Mouse (Mus musculus): Measurements from ENCODE around the gene Rps6kc1. TPM values are rescaled to one million over a fixed set of nuclear protein-coding genes. Genes with fewer than 3 reads are reported as not detected.

Gene Rps6kc1
- total and polyA plus RNA-seq, 2 experiments: 8.1 to 9.2 TPM

GRCm38 (mm10) chr1:190832965-190833630 lies 78.5 kb downstream of the Rps6kc1 start:
- Histone ChIP-seq H3K36me3 (ENCODE audit: control insufficient read depth, insufficient read depth, low read length) (no peaks in the 10 kb centered on the region), H3K27ac (replicated peaks; ENCODE audit: insufficient read depth, low read depth, low read length) (peak overlapping the region; percentile 52; the same call in 1 of the 2 replicates), H3K4me3 (ENCODE audit: insufficient read depth, low read depth, low read length) (no peak overlapping the region), H3K4me1 (ENCODE audit: control insufficient read depth, insufficient read depth, low read length) (peaks cover 22% of the 10 kb centered on the region), H3K9ac (ENCODE audit: low read depth, low read length) (no peak overlapping the region), H3K79me2 (ENCODE audit: control insufficient read depth, insufficient read depth, low read length) (peaks cover 2% of the 10 kb centered on the region; the same call in 1 of the 2 replicates), H3K27me3 (ENCODE audit: control insufficient read depth, insufficient read depth, low read length) (no peaks in the 10 kb centered on the region)
- no peak for TF ChIP-seq CTCF (IDR thresholded peaks at IDR 0.05; ENCODE audit: low read depth, low read length)
- no peak for TF ChIP-seq POLR2A (IDR thresholded peaks at IDR 0.05; ENCODE audit: extremely low read depth, insufficient read depth, low read length)
- peak; percentile 78 for DNase-seq (ENCODE audit: extremely low read depth, low read depth, low spot score)
- 50% methylated on average over 8 of the region's 8 CpGs for WGBS

- WGBS: 12% methylated on average over 10 of the region's 10 CpGs
- peak; percentile 41 for TF ChIP-seq CTCF (IDR thresholded peaks at IDR 0.05; ENCODE audit: low read depth, low read length)
- TF ChIP-seq POLR2A (IDR thresholded peaks at IDR 0.05; ENCODE audit: extremely low read depth, insufficient read depth, low read length): no peak
- no peaks in the 10 kb centered on the region for H3K36me3 ChIP-seq (ENCODE audit: control insufficient read depth, insufficient read depth, low read length)
- H3K79me2 ChIP-seq (ENCODE audit: control insufficient read depth, insufficient read depth, low read length): peaks cover 2% of the 10 kb centered on the region; the same call in 1 of the 2 replicates
- H3K4me1 ChIP-seq (ENCODE audit: control insufficient read depth, insufficient read depth, low read length): peaks cover 22% of the 10 kb centered on the region
- H3K4me3 ChIP-seq (ENCODE audit: insufficient read depth, low read depth, low read length): peak overlapping the region; percentile 60
- no peaks in the 10 kb centered on the region for H3K27me3 ChIP-seq (ENCODE audit: control insufficient read depth, insufficient read depth, low read length)
- DNase-seq (ENCODE audit: extremely low read depth, low read depth, low spot score): peak; percentile 84
- H3K9ac ChIP-seq (ENCODE audit: low read depth, low read length): no peak overlapping the region
- H3K27ac ChIP-seq (replicated peaks; ENCODE audit: insufficient read depth, low read depth, low read length): peak overlapping the region; percentile 52; the same call in 1 of the 2 replicates
Measured at GRCm38 (mm10) chr1:190831839-190832497, 79.6 kb downstream of the Rps6kc1 start.

GRCm38 (mm10) chr1:190826486-190827034 lies 85.0 kb downstream of the Rps6kc1 start:
- H3K36me3 ChIP-seq (ENCODE audit: control insufficient read depth, insufficient read depth, low read length): no peaks in the 10 kb centered on the region
- peaks cover 5% of the 10 kb centered on the region for H3K4me1 ChIP-seq (ENCODE audit: control insufficient read depth, insufficient read depth, low read length)
- peak; percentile 15 for DNase-seq (ENCODE audit: extremely low read depth, low read depth, low spot score)
- 71% methylated on average over 9 of the region's 9 CpGs for WGBS
- H3K79me2 ChIP-seq (ENCODE audit: control insufficient read depth, insufficient read depth, low read length): peaks cover 2% of the 10 kb centered on the region; the same call in 1 of the 2 replicates
- no peak overlapping the region for H3K27ac ChIP-seq (replicated peaks; ENCODE audit: insufficient read depth, low read depth, low read length)
- H3K4me3 ChIP-seq (ENCODE audit: insufficient read depth, low read depth, low read length): no peak overlapping the region
- H3K9ac ChIP-seq (ENCODE audit: low read depth, low read length): no peak overlapping the region
- TF ChIP-seq CTCF (IDR thresholded peaks at IDR 0.05; ENCODE audit: low read depth, low read length): no peak
- TF ChIP-seq POLR2A (IDR thresholded peaks at IDR 0.05; ENCODE audit: extremely low read depth, insufficient read depth, low read length): no peak
- H3K27me3 ChIP-seq (ENCODE audit: control insufficient read depth, insufficient read depth, low read length): no peaks in the 10 kb centered on the region

- H3K4me1 ChIP-seq (ENCODE audit: control insufficient read depth, insufficient read depth, low read length): peaks cover 5% of the 10 kb centered on the region
- H3K4me3 ChIP-seq (ENCODE audit: insufficient read depth, low read depth, low read length): no peak overlapping the region
- DNase-seq (ENCODE audit: extremely low read depth, low read depth, low spot score): no peak
- TF ChIP-seq CTCF (IDR thresholded peaks at IDR 0.05; ENCODE audit: low read depth, low read length): no peak
- TF ChIP-seq POLR2A (IDR thresholded peaks at IDR 0.05; ENCODE audit: extremely low read depth, insufficient read depth, low read length): no peak
- no peak overlapping the region for H3K27ac ChIP-seq (replicated peaks; ENCODE audit: insufficient read depth, low read depth, low read length)
- 95% methylated on average over 4 of the region's 4 CpGs for WGBS
- H3K79me2 ChIP-seq (ENCODE audit: control insufficient read depth, insufficient read depth, low read length): no peaks in the 10 kb centered on the region
- H3K27me3 ChIP-seq (ENCODE audit: control insufficient read depth, insufficient read depth, low read length): no peaks in the 10 kb centered on the region
- H3K9ac ChIP-seq (ENCODE audit: low read depth, low read length): no peak overlapping the region
- no peaks in the 10 kb centered on the region for H3K36me3 ChIP-seq (ENCODE audit: control insufficient read depth, insufficient read depth, low read length)
Measured at GRCm38 (mm10) chr1:190823745-190824144, 87.8 kb downstream of the Rps6kc1 start.

- Histone ChIP-seq H3K9ac (ENCODE audit: low read depth, low read length) (no peak overlapping the region), H3K4me3 (ENCODE audit: insufficient read depth, low read depth, low read length) (no peak overlapping the region), H3K36me3 (ENCODE audit: control insufficient read depth, insufficient read depth, low read length) (no peaks in the 10 kb centered on the region), H3K79me2 (ENCODE audit: control insufficient read depth, insufficient read depth, low read length) (no peaks in the 10 kb centered on the region), H3K27ac (replicated peaks; ENCODE audit: insufficient read depth, low read depth, low read length) (no peak overlapping the region), H3K4me1 (ENCODE audit: control insufficient read depth, insufficient read depth, low read length) (no peaks in the 10 kb centered on the region), H3K27me3 (ENCODE audit: control insufficient read depth, insufficient read depth, low read length) (no peaks in the 10 kb centered on the region)
- WGBS: 87% methylated on average over 11 of the region's 11 CpGs
- TF ChIP-seq CTCF (IDR thresholded peaks at IDR 0.05; ENCODE audit: low read depth, low read length): no peak
- TF ChIP-seq POLR2A (IDR thresholded peaks at IDR 0.05; ENCODE audit: extremely low read depth, insufficient read depth, low read length): no peak
- no peak for DNase-seq (ENCODE audit: extremely low read depth, low read depth, low spot score)
Measured at GRCm38 (mm10) chr1:190816141-190816540, 95.4 kb downstream of the Rps6kc1 start.

All from liver, adult 2 months (tissue).